Mouse (Mus musculus) liver, embryonic 13.5 days (tissue): Measurements from ENCODE around the gene Nebl. TPM values are rescaled to one million over a fixed set of nuclear protein-coding genes. Genes with fewer than 3 reads are reported as not detected.

Experiments
- ATAC-seq: fragments of 200-750 bp; cut with Nextera tagmentation; 2 replicates; pipeline ENCODE4 v1.8.0; 2017; ENCODE audit warnings: low read depth, mild to moderate bottlenecking, moderate number of reproducible peaks, moderate library complexity
- DNase-seq: peaks from one replicate; pipeline ENCODE4 v3.0.0; 2022
- H3K27ac ChIP-seq: fragments of 300-500 bp; sonication (generic); 2 replicates; pipeline ENCODE4 v1.5.1; 2015; ENCODE audit warnings: moderate library complexity, mild to moderate bottlenecking, inconsistent platforms
- H3K27me3 ChIP-seq: fragments of 300-500 bp; sonication (generic); 2 replicates; pipeline ENCODE4 v1.6.1; 2015; ENCODE audit warnings: mild to moderate bottlenecking, inconsistent platforms
- H3K36me3 ChIP-seq: fragments of 300-500 bp; sonication (generic); 2 replicates; pipeline ENCODE4 v1.6.1; 2015; ENCODE audit warnings: mild to moderate bottlenecking, inconsistent platforms
- H3K4me1 ChIP-seq: fragments of 300-500 bp; sonication (generic); replicated peaks from 2 replicates; pipeline ENCODE4 v1.6.1; 2015; ENCODE audit warnings: inconsistent platforms
- H3K4me2 ChIP-seq: fragments of 300-500 bp; sonication (generic); 2 replicates; pipeline ENCODE4 v1.6.1; 2015; ENCODE audit warnings: inconsistent platforms, mild to moderate bottlenecking, moderate library complexity
- H3K4me3 ChIP-seq: fragments of 300-500 bp; sonication (generic); replicated peaks from 2 replicates; pipeline ENCODE4 v1.5.1; 2015; ENCODE audit warnings: mild to moderate bottlenecking, inconsistent platforms
- H3K9ac ChIP-seq: fragments of 300-500 bp; sonication (generic); 2 replicates; pipeline ENCODE4 v1.6.1; 2015; ENCODE audit warnings: mild to moderate bottlenecking, inconsistent platforms
- H3K9me3 ChIP-seq: fragments of 300-500 bp; sonication (generic); replicated peaks from 2 replicates; pipeline ENCODE4 v1.6.1; 2016; ENCODE audit warnings: inconsistent platforms
- WGBS: fragments of 180-500 bp; shearing (Covaris S2); methylation state at CpG from one replicate; pipeline ENCODE4 v1.1.7; 2015; ENCODE audit not compliant: insufficient replicate concordance; 5-methylcytosine and 5-hydroxymethylcytosine counted together
- polyA plus RNA-seq: library from polyadenylated mRNA; unstranded; fragments of >200 nt; fragmentation: Nextera tagmentation; extraction: Ambion mirVana; gene quantifications from 2 replicates; pipeline ENCODE4 v1.2.1, GENCODE M21; 2015

Gene Nebl
- polyA plus RNA-seq, 1 experiment from 2014 or later: 0.33 TPM

DNA sequence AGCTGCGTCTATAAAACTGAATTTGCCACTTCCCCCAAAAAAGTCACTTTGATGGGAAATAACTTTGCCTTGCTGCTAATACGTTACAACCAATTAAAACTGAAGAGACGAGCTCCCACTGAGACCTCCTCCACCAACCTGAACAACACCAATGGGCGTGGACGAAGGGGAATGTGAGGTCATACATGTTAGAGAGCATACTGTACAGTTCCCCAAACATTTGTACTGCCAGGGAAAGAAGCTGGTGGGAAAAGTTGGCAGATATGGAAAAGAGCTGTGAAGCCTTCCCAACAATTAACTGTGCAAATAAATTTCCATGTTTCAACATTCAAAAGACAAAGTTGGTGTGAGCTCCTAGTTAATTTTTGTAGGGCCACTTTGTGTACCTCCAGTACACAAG lies 25.3 kb downstream of the Nebl start:
- H3K36me3 ChIP-seq: no peaks in the 10 kb centered on the region
- no peak overlapping the region for H3K27ac ChIP-seq
- H3K9me3 ChIP-seq: no peaks in the 10 kb centered on the region
- no peak overlapping the region for H3K4me2 ChIP-seq
- H3K27me3 ChIP-seq: no peaks in the 10 kb centered on the region
- WGBS: 54% methylated on average over 5 of the region's 5 CpGs
- DNase-seq (no peak), ATAC-seq (no peak)
- H3K9ac ChIP-seq: no peak overlapping the region
- no peak overlapping the region for H3K4me3 ChIP-seq
- H3K4me1 ChIP-seq: no peaks in the 10 kb centered on the region

DNA sequence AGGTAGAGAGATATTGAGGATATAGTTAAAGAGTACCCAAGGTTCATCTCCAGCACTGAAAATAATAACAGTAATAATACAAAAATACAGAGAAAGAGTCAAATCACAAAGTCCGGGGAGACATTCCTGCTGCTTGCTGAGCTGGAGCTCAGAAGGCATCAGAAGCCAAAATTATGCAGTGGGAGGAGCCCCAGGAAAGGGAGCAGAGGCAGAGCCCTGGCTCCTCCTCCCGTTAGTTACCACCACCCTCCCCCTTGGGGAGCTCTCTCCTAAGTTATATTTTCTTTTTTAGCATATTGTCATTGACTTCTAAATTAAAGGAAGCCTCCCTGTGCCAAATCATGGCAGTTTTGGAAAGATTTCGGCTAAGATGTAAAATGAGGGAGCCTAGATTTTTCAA lies 25.8 kb downstream of the Nebl start:
- no peaks in the 10 kb centered on the region for H3K4me1 ChIP-seq
- no peaks in the 10 kb centered on the region for H3K27me3 ChIP-seq
- 56% methylated on average over 3 of the region's 3 CpGs for WGBS
- DNase-seq (no peak), ATAC-seq (no peak)
- H3K36me3 ChIP-seq: no peaks in the 10 kb centered on the region
- no peak overlapping the region for H3K4me3 ChIP-seq
- H3K27ac ChIP-seq: no peak overlapping the region
- H3K9ac ChIP-seq: no peak overlapping the region
- H3K9me3 ChIP-seq: no peaks in the 10 kb centered on the region
- H3K4me2 ChIP-seq: no peak overlapping the region

DNA sequence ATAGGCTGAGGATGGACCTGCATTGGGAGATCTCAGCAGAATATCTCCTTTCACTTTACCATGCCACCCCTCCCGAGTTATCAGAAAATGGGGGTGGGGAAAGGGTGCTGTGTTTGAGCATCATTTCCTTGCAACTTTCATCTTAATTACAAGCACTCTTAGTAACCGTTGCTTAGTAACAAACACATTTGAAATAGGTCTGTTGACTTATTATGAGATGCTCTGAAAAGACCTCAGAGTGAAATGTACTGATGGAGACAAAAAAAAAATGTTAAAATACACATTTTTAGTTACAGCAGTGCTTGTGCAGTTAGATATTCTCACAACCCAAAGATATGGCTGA lies 28.1 kb downstream of the Nebl start:
- no peak overlapping the region for H3K9ac ChIP-seq
- no peaks in the 10 kb centered on the region for H3K9me3 ChIP-seq
- ATAC-seq (no peak), DNase-seq (no peak)
- H3K27me3 ChIP-seq: no peaks in the 10 kb centered on the region
- WGBS: 45% methylated on average over 2 of the region's 2 CpGs
- H3K4me2 ChIP-seq: no peak overlapping the region
- H3K36me3 ChIP-seq: no peaks in the 10 kb centered on the region
- H3K4me1 ChIP-seq: no peaks in the 10 kb centered on the region
- no peak overlapping the region for H3K4me3 ChIP-seq
- H3K27ac ChIP-seq: no peak overlapping the region

- Histone ChIP-seq H3K4me3 (no peak overlapping the region), H3K9me3 (no peaks in the 10 kb centered on the region)
- no peak for ATAC-seq
Measured at GRCm38 (mm10) chr2:17702481-17703169, 28.6 kb downstream of the Nebl start.

DNA sequence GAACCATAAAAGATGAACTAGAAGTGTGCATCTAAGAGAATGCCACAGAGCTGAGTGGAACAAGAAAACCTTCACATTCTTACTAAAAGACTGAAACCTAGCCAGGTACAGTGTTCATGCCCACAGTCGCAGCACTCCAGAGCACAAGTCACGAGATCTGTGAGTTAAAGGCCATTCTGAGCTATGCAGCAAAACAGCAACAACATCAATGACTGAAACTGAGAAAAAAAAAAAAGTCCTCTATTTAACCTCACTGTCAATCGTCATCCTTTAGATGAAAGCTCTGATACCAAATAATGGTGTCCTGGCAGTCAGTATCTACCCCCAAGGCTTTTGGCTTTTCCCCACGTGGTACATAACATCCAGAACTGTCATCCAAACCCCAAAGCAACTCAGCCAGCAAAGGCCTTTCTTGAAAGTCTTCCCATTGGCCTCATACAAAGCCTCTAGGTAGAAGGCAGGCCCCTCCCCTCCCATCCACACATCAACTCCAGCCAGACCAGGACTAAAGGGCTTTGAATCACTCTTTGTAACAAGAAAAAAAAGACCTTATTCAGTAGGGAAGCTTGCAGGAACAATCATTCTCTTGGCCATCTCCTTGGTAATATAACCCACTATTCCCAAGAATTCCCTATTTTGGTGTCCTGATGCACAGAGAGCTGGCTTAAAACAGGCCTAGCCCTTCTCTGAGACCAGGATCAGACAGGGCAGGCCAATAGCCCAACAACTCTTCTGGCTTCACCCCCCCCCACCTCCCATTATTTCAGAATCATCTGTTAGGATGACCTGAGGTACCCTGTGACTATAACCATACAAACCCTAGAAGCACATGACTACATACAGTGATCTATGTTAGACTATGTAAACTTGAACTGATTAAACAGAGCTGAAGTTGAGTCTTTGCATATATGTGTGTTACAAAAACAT lies 32.8 kb downstream of the Nebl start:
- Histone ChIP-seq H3K27ac (no peak overlapping the region), H3K9ac (no peak overlapping the region), H3K4me3 (no peak overlapping the region), H3K27me3 (no peaks in the 10 kb centered on the region), H3K4me2 (no peak overlapping the region), H3K36me3 (no peaks in the 10 kb centered on the region), H3K4me1 (no peaks in the 10 kb centered on the region), H3K9me3 (no peaks in the 10 kb centered on the region)
- no peak for ATAC-seq
- 54% methylated on average over 4 of the region's 4 CpGs for WGBS
- DNase-seq: no peak

More at GRCm38 (mm10) chr2:17702481-17703169, 28.6 kb downstream of the Nebl start:
- no peaks in the 10 kb centered on the region for H3K4me1 ChIP-seq
- no peak for DNase-seq
- no peak overlapping the region for H3K4me2 ChIP-seq
- WGBS: 47% methylated on average over 7 of the region's 7 CpGs
- H3K27ac ChIP-seq: no peak overlapping the region
- no peaks in the 10 kb centered on the region for H3K27me3 ChIP-seq
- H3K36me3 ChIP-seq: no peaks in the 10 kb centered on the region
- H3K9ac ChIP-seq: no peak overlapping the region

DNA sequence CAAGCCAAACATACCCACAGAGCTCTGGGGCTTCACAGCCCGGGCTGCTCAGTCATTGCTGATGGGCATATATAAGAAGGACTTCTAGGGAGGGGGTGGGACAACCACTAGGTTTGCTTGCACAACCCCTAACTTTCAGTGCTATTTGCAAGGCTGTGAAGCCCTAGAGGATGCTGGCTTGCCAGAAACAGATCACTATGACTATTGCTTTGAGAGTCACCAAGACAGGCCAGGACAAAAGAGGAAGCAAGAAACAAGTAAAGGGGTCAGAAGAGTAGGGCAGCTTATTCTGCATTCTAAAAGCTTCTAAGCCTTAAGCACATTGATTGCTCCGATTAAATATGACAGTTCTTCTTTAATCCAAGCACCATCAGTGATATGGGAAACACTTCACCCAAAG lies 38.3 kb downstream of the Nebl start:
- Histone ChIP-seq H3K4me3 (no peak overlapping the region), H3K4me1 (no peaks in the 10 kb centered on the region), H3K4me2 (no peak overlapping the region), H3K27ac (no peak overlapping the region), H3K27me3 (no peaks in the 10 kb centered on the region), H3K9ac (no peak overlapping the region), H3K9me3 (no peaks in the 10 kb centered on the region), H3K36me3 (no peaks in the 10 kb centered on the region)
- 56% methylated on average over 2 of the region's 2 CpGs for WGBS
- no peak for DNase-seq
- ATAC-seq: no peak

DNA sequence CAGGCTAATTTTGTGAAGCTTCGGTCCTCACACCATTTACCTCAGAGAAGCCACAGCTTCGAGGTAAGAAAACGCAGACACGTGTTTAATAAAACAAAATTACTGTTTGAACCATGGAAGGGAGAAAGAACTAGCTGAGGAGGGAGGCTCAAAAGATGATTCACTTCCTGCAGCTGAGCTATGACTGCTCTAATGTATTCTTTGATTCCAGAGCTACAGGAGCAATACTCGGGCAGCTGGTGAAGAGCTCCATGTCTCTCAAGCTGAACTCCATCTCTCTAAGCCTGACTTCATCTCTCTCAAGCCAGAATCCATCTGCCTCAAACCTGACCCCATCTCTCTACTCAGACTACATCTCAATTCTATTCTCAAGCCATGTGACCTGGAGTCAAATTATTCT lies 41.0 kb downstream of the Nebl start:
- DNase-seq: no peak
- WGBS: 62% methylated on average over 5 of the region's 5 CpGs
- no peak overlapping the region for H3K4me3 ChIP-seq
- ATAC-seq: no peak
- H3K9ac ChIP-seq: no peak overlapping the region
- no peak overlapping the region for H3K4me2 ChIP-seq
- no peaks in the 10 kb centered on the region for H3K27me3 ChIP-seq
- no peak overlapping the region for H3K27ac ChIP-seq
- H3K36me3 ChIP-seq: no peaks in the 10 kb centered on the region
- no peaks in the 10 kb centered on the region for H3K4me1 ChIP-seq
- no peaks in the 10 kb centered on the region for H3K9me3 ChIP-seq

DNA sequence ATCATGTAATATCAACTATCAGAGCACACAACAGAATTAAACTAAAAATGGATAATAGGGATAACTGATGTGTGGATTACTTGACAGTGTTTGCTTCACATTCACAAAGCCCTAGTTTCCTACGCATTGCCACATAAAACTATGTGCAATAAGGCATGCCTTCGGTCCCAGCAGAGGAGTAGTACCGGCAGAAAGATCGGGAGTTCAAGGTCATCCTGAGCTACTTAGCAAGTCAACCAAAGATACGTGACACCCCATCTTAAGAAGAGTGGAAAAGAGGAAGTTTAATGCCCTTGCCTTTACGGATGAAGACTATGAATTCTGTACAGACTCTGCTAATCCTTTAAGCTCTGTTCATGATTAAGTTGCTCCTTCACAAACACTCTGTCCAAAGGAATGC lies 44.1 kb downstream of the Nebl start:
- no peaks in the 10 kb centered on the region for H3K27me3 ChIP-seq
- 71% methylated on average over 6 of the region's 6 CpGs for WGBS
- no peaks in the 10 kb centered on the region for H3K36me3 ChIP-seq
- H3K4me3 ChIP-seq: no peak overlapping the region
- no peak overlapping the region for H3K27ac ChIP-seq
- no peaks in the 10 kb centered on the region for H3K9me3 ChIP-seq
- no peaks in the 10 kb centered on the region for H3K4me1 ChIP-seq
- no peak overlapping the region for H3K4me2 ChIP-seq
- no peak for DNase-seq
- no peak overlapping the region for H3K9ac ChIP-seq
- ATAC-seq: no peak

- Histone ChIP-seq H3K36me3 (no peaks in the 10 kb centered on the region), H3K4me3 (no peak overlapping the region), H3K4me2 (no peak overlapping the region), H3K4me1 (no peaks in the 10 kb centered on the region), H3K27me3 (no peaks in the 10 kb centered on the region), H3K27ac (no peak overlapping the region), H3K9me3 (no peaks in the 10 kb centered on the region), H3K9ac (no peak overlapping the region)
- ATAC-seq: no peak
- 48% methylated on average over 4 of the region's 4 CpGs for WGBS
- no peak for DNase-seq
Measured at GRCm38 (mm10) chr2:17683326-17684040, 47.8 kb downstream of the Nebl start.

DNA sequence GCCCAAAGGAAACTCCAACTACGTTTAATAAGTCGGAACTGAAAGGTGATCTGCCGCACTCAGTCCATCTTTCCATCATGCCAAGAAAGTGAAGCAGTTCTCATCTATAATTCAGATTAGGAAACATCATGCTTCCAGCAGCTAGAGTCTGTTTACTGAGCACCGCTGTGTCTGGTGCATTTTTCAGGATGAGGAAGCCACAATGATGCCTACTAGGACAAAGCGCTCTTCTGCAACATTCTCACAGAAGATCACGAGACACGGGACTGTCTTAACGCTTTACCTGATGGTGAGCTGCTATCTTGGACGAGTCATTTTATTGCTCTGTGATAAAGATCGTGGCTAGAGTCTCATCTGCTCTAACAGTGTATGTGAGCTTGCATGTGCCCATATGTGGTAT lies 59.1 kb downstream of the Nebl start:
- Histone ChIP-seq H3K9me3 (no peaks in the 10 kb centered on the region), H3K9ac (no peak overlapping the region), H3K36me3 (no peaks in the 10 kb centered on the region), H3K4me2 (no peak overlapping the region), H3K27me3 (no peaks in the 10 kb centered on the region), H3K4me3 (no peak overlapping the region), H3K27ac (no peak overlapping the region), H3K4me1 (no peaks in the 10 kb centered on the region)
- DNase-seq: no peak
- 73% methylated on average over 10 of the region's 10 CpGs for WGBS
- ATAC-seq: no peak

- ATAC-seq (no peak), DNase-seq (no peak)
- WGBS: 62% methylated on average over 8 of the region's 8 CpGs
- H3K4me2 ChIP-seq: no peak overlapping the region
- H3K4me1 ChIP-seq: no peaks in the 10 kb centered on the region
- no peaks in the 10 kb centered on the region for H3K9me3 ChIP-seq
- H3K9ac ChIP-seq: no peak overlapping the region
- no peak overlapping the region for H3K27ac ChIP-seq
- H3K36me3 ChIP-seq: no peaks in the 10 kb centered on the region
- H3K4me3 ChIP-seq: no peak overlapping the region
- no peaks in the 10 kb centered on the region for H3K27me3 ChIP-seq
Measured at GRCm38 (mm10) chr2:17671566-17671965, 59.7 kb downstream of the Nebl start.
